Mouse (Mus musculus) midbrain, embryonic 11.5 days (tissue): ENCODE data around the gene T. TPM values are rescaled to one million over a fixed set of nuclear protein-coding genes. Genes with fewer than 3 reads are reported as not detected.

ENCODE experiments used
- ATAC-seq: fragments of 200-750 bp; cut with Nextera tagmentation; 2 replicates; pipeline ENCODE4 v1.8.0; 2017; ENCODE audit warnings: moderate TSS enrichment, moderate library complexity; ENCODE audit not compliant: low FRiP score
- DNase-seq: peaks from one replicate; pipeline ENCODE4 v3.0.0; 2015; ENCODE audit warnings: low spot score; ENCODE audit errors: missing footprints
- H3K27ac ChIP-seq: fragments of 300-500 bp; sonication (generic); 2 replicates; pipeline ENCODE4 v1.5.1; 2014; ENCODE audit warnings: low read depth, low read length
- H3K27me3 ChIP-seq: fragments of 300-500 bp; sonication (generic); 2 replicates; pipeline ENCODE4 v1.6.1; 2014; ENCODE audit warnings: mild to moderate bottlenecking, low read length, moderate library complexity, mixed read lengths; ENCODE audit not compliant: control insufficient read depth, insufficient read depth
- H3K36me3 ChIP-seq: fragments of 300-500 bp; sonication (generic); 2 replicates; pipeline ENCODE4 v1.6.1; 2014; ENCODE audit warnings: mild to moderate bottlenecking, low read length, moderate library complexity, mixed read lengths; ENCODE audit not compliant: control insufficient read depth, insufficient read depth
- H3K4me1 ChIP-seq: fragments of 300-500 bp; sonication (generic); 2 replicates; pipeline ENCODE4 v1.6.1; 2014; ENCODE audit warnings: low read length; ENCODE audit not compliant: control insufficient read depth, insufficient read depth
- H3K4me2 ChIP-seq: fragments of 300-500 bp; sonication (generic); 2 replicates; pipeline ENCODE4 v1.6.1; 2014; ENCODE audit warnings: mild to moderate bottlenecking, moderate library complexity
- H3K4me3 ChIP-seq: fragments of 300-500 bp; sonication (generic); 2 replicates; pipeline ENCODE4 v1.5.1; 2014; ENCODE audit warnings: low read depth, low read length
- H3K9ac ChIP-seq: fragments of 300-500 bp; sonication (generic); 2 replicates; pipeline ENCODE4 v1.6.1; 2014; ENCODE audit warnings: low read length
- H3K9me3 ChIP-seq: fragments of 300-500 bp; sonication (generic); 2 replicates; pipeline ENCODE4 v1.6.1; 2016; ENCODE audit warnings: low read length; ENCODE audit not compliant: control insufficient read depth
- WGBS: fragments of 180-500 bp; shearing (Covaris S2); extraction: QIAGEN DNeasy Blood & Tissue Kit; methylation state at CpG from one replicate; pipeline ENCODE4 v1.1.7; 2014; 5-methylcytosine and 5-hydroxymethylcytosine counted together
- polyA plus RNA-seq: library from polyadenylated mRNA; unstranded; fragments of >200 nt; fragmentation: Nextera tagmentation; extraction: Ambion mirVana; gene quantifications from 2 replicates; pipeline ENCODE4 v1.2.1, GENCODE M21; 2014

The T gene
- polyA plus RNA-seq, 1 experiment from 2014 or later: 0.93 TPM

DNA sequence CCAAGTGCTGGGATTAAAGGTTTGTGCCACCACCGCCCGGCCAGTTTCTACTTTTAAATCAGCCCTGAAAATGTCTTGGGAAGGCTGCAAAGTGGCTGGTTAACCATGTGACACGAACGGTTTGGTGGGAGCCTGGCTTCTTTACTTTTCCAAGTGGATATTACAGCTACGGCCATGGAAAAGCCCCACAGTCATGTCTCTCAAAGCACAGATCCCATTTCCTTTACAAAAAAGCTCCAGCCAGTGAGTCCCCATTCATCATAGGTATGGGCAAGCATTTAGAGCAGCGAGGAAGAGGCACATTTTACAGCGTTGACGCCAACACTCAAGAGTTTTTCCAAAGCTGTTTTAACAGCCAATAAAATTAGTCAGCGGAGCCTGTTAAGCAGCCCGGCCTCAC is 47.6 kb downstream of the T start:
- H3K4me1 ChIP-seq: no peaks in the 10 kb centered on the region
- H3K4me3 ChIP-seq: no peak overlapping the region
- DNase-seq (no peak), ATAC-seq (no peak)
- WGBS: 92% methylated on average over 10 of the region's 10 CpGs
- H3K36me3 ChIP-seq: no peaks in the 10 kb centered on the region
- no peak overlapping the region for H3K9ac ChIP-seq
- H3K4me2 ChIP-seq: no peak overlapping the region
- H3K27me3 ChIP-seq: no peaks in the 10 kb centered on the region
- H3K27ac ChIP-seq: no peak overlapping the region
- no peaks in the 10 kb centered on the region for H3K9me3 ChIP-seq

DNA sequence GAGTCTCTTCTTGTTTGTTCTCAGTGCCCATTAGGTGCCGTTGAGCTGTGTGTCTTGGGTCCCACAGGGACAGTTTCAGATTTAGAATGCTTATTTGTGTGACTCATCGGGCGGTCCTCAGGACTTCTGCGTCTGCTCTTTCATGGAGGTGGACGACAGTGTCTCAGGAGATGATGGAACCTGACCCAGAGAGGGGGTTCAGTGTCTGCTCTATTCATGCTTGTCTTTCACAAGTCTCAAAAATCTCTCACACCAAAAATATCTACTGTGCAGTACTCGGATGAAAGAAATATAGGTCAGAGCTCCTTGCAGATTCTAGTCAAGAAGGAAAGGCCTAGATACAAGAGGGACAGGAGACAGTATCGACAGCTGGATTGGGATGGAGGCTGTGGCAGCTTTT is 48.7 kb downstream of the T start:
- H3K9me3 ChIP-seq: no peaks in the 10 kb centered on the region
- H3K4me2 ChIP-seq: no peak overlapping the region
- H3K27ac ChIP-seq: no peak overlapping the region
- no peak overlapping the region for H3K9ac ChIP-seq
- 88% methylated on average over 7 of the region's 7 CpGs for WGBS
- ATAC-seq: no peak
- no peak for DNase-seq
- H3K4me1 ChIP-seq: no peaks in the 10 kb centered on the region
- H3K36me3 ChIP-seq: no peaks in the 10 kb centered on the region
- H3K27me3 ChIP-seq: no peaks in the 10 kb centered on the region
- H3K4me3 ChIP-seq: no peak overlapping the region

DNA sequence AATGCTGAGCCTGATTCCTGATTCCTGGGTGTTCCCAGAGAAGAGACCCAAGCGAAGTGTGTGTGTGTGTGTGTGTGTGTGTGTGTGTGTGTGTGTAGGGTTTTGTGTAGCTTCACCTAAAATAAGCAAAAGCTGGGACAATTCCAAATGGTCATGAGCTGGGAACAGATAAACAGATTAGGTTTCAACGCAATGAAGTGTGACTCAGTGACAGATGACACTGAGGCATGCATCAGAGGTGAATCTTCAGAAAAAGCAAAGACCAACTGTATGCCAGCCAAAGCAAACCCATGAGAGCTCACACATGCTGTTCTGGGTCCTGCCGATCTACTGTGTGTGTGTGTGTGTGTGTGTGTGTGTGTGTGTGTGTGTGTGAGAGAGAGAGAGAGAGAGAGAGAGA is 50.0 kb downstream of the T start:
- WGBS: 77% methylated on average over 3 of the region's 3 CpGs
- ATAC-seq (no peak), DNase-seq (no peak)
- no peaks in the 10 kb centered on the region for H3K4me1 ChIP-seq
- no peaks in the 10 kb centered on the region for H3K36me3 ChIP-seq
- no peaks in the 10 kb centered on the region for H3K9me3 ChIP-seq
- no peaks in the 10 kb centered on the region for H3K27me3 ChIP-seq
- H3K27ac ChIP-seq: no peak overlapping the region
- H3K9ac ChIP-seq: no peak overlapping the region
- no peak overlapping the region for H3K4me3 ChIP-seq
- no peak overlapping the region for H3K4me2 ChIP-seq

DNA sequence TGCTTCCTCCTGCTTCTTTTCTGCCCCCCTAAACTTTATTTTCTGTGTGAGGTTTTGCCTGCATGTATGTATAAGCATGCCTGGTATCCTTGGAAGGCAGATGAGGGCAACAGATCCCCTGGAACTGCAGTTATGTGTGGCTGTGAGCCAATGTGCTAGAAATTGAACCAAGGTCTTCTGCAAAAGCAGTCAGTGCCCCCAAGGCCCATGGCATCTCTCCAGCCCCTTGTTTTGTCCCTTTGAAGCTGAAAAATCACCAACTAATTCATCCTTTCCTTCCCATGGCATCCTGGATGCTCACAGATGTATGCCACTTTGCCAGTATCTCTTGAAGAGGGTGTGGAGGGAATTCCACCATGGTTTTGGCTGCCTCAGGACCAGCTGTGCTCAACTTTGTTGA is 50.9 kb downstream of the T start:
- no peaks in the 10 kb centered on the region for H3K4me1 ChIP-seq
- H3K27ac ChIP-seq: no peak overlapping the region
- no peaks in the 10 kb centered on the region for H3K36me3 ChIP-seq
- no peak for ATAC-seq
- H3K9me3 ChIP-seq: no peaks in the 10 kb centered on the region
- no peak overlapping the region for H3K4me2 ChIP-seq
- no peaks in the 10 kb centered on the region for H3K27me3 ChIP-seq
- no peak overlapping the region for H3K4me3 ChIP-seq
- no peak overlapping the region for H3K9ac ChIP-seq
- no peak for DNase-seq

DNA sequence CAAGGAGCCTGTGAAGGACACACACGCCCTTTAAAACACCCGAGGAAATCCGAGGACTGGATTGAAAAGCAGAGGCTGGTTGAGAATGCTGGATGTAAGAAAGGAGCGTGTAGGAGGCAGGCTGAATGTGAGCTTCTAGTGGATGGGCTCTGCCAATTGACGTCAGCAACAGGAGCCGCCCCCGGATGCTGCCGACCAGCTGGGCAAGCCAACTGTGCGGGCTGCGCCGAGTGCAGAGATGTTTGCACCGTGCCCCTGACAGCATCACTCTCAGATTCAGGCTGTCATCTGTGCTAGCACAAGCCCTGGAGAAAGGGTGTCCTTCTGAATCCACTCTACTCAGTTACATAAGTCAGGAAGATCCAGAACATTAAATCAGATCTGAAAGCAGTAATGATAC is 53.6 kb downstream of the T start:
- no peaks in the 10 kb centered on the region for H3K9me3 ChIP-seq
- WGBS: 62% methylated on average over 12 of the region's 12 CpGs
- H3K4me3 ChIP-seq: no peak overlapping the region
- no peak overlapping the region for H3K27ac ChIP-seq
- H3K9ac ChIP-seq: no peak overlapping the region
- ATAC-seq (no peak), DNase-seq (no peak)
- no peaks in the 10 kb centered on the region for H3K36me3 ChIP-seq
- H3K4me1 ChIP-seq: no peaks in the 10 kb centered on the region
- no peaks in the 10 kb centered on the region for H3K27me3 ChIP-seq
- H3K4me2 ChIP-seq: no peak overlapping the region

DNA sequence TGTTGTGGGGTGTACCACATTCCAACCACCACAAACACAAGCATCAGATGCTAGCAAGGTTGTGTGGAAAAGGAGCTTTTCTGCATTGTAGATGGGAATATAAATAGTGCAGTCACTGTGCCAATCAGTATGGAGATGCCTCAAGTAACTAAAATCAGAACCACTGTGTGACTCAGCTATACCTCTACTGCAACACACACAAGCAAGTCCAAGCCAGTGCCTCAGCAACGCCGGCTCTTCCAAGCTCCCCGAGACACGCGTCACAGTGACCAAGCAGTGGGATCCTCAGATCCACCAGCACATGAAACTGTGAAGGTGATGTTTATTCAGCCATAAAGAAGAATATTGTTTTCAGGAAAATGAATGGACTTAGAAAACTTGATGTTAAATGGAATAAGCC is 56.7 kb downstream of the T start:
- WGBS: 83% methylated on average over 5 of the region's 5 CpGs
- Histone ChIP-seq H3K9ac (no peak overlapping the region), H3K36me3 (no peaks in the 10 kb centered on the region)

More for the DNA sequence above, 56.7 kb downstream of the T start:
- Histone ChIP-seq H3K4me3 (no peak overlapping the region), H3K4me1 (no peaks in the 10 kb centered on the region), H3K4me2 (no peak overlapping the region), H3K27ac (no peak overlapping the region), H3K27me3 (no peaks in the 10 kb centered on the region), H3K9me3 (no peaks in the 10 kb centered on the region)
- DNase-seq: no peak
- ATAC-seq: no peak

Other genes with a start within 250 kb of the T start
- gene Ccr6, start 198.4 kb upstream of the T start, polyA plus RNA-seq: 0.11 TPM in 1 of 2 replicates, not detected in the other
- gene Mpc1, start 151.5 kb upstream of the T start, polyA plus RNA-seq: 100 and 102 TPM in 2 replicates
- gene Sft2d1, start 123.3 kb upstream of the T start, polyA plus RNA-seq: 67.8 and 68.2 TPM in 2 replicates
- 0.90 and 1.3 TPM in 2 replicates for gene Prr18, start 97.0 kb upstream of the T start, polyA plus RNA-seq
- gene T2, start 78.4 kb upstream of the T start, polyA plus RNA-seq: 0.18 and 0.30 TPM in 2 replicates
- gene Pde10a, start 90.9 kb downstream of the T start, polyA plus RNA-seq: 4.8 TPM in 2 replicates
- gene Gm17087, start 132.5 kb downstream of the T start, polyA plus RNA-seq: not detected in 2 replicates